7 mouse cellular contexts compared by ENCODE assay signal in genomic region chr6:25767073-25767472, GRCm38 (mm10). TPM values are rescaled to one million over a fixed set of nuclear protein-coding genes. Genes with fewer than 3 reads are reported as not detected.
DNase-seq lines count a peak whose midpoint lies in the region; ATAC-seq and TF ChIP-seq lines count a peak whose summit lies in the region.

No protein-coding gene starts in this region.

- TF ChIP-seq POLR2A in lung, adult 2 months (IDR thresholded peaks at IDR 0.05; ENCODE audit: borderline replicate concordance, extremely low read depth, low read depth, low read length): no peak

- H3K9me3 ChIP-seq in lung, embryonic 14.5 days (ENCODE audit: low read depth, low read length): no peaks in the 10 kb centered on the region
- no peaks in the 10 kb centered on the region for H3K9me3 ChIP-seq in forebrain, embryonic 14.5 days (replicated peaks; ENCODE audit: control insufficient read depth, low read length)
- no peaks in the 10 kb centered on the region for H3K9me3 ChIP-seq in neural tube, embryonic 14.5 days (ENCODE audit: control insufficient read depth, low read length)

- no peak overlapping the region for H3K9ac ChIP-seq in lung, embryonic 14.5 days
- no peak overlapping the region for H3K9ac ChIP-seq in forebrain, embryonic 14.5 days (ENCODE audit: low read length)
- no peak overlapping the region for H3K9ac ChIP-seq in neural tube, embryonic 14.5 days (replicated peaks; ENCODE audit: low read depth, low read length)

- H3K27me3 ChIP-seq in lung, embryonic 14.5 days (ENCODE audit: insufficient read depth, low read length): no peaks in the 10 kb centered on the region
- H3K27me3 ChIP-seq in forebrain, embryonic 14.5 days (replicated peaks; ENCODE audit: control insufficient read depth, insufficient read depth, low read length): no peaks in the 10 kb centered on the region
- H3K27me3 ChIP-seq in neural tube, embryonic 14.5 days (ENCODE audit: control insufficient read depth, insufficient read depth, low read length): no peaks in the 10 kb centered on the region

- no peak overlapping the region for H3K27ac ChIP-seq in lung, embryonic 14.5 days (ENCODE audit: low read depth)
- no peak overlapping the region for H3K27ac ChIP-seq in forebrain, embryonic 14.5 days (ENCODE audit: low read depth, low read length)
- H3K27ac ChIP-seq in neural tube, embryonic 14.5 days (ENCODE audit: low read depth, low read length): 0 out of 2 replicates have a peak overlapping the region, but pooled peaks have one; percentile 19

- H3K4me3 ChIP-seq in lung, embryonic 14.5 days (ENCODE audit: low read depth, low read length): no peak overlapping the region
- no peak overlapping the region for H3K4me3 ChIP-seq in lung, adult 2 months (replicated peaks; ENCODE audit: extremely low read depth, low read depth, low read length)
- no peak overlapping the region for H3K4me3 ChIP-seq in forebrain, embryonic 14.5 days (ENCODE audit: low read depth, low read length)
- H3K4me3 ChIP-seq in neural tube, embryonic 14.5 days (ENCODE audit: low read depth, low read length): no peak overlapping the region

- peak; percentile 58; the same call in 1 of the 2 replicates for ATAC-seq in lung, embryonic 14.5 days (ENCODE audit: insufficient read depth)
- ATAC-seq in forebrain, embryonic 14.5 days: peak; percentile 91
- ATAC-seq in neural tube, embryonic 14.5 days (ENCODE audit: low read depth): peak; percentile 97

- TF ChIP-seq CTCF in lung, embryonic 14.5 days (IDR thresholded peaks at IDR 0.05; ENCODE audit: low read depth): peak; percentile 74
- no peak for TF ChIP-seq CTCF in lung, adult 2 months (IDR thresholded peaks at IDR 0.05; ENCODE audit: insufficient read depth, low read length)

- peaks cover 43% of the 10 kb centered on the region; the same call in 1 of the 2 replicates for H3K36me3 ChIP-seq in lung, embryonic 14.5 days (ENCODE audit: insufficient read depth)
- peaks cover 44% of the 10 kb centered on the region for H3K36me3 ChIP-seq in forebrain, embryonic 14.5 days (ENCODE audit: control insufficient read depth, insufficient read depth, low read length)
- peaks cover 2% of the 10 kb centered on the region for H3K36me3 ChIP-seq in neural tube, embryonic 14.5 days (ENCODE audit: control insufficient read depth, insufficient read depth, low read length)

- 56% methylated on average over 7 of the region's 7 CpGs for WGBS in lung, embryonic 14.5 days
- 60% methylated on average over 7 of the region's 7 CpGs for WGBS in lung, adult 2 months
- 50% methylated on average over 7 of the region's 7 CpGs for WGBS in forebrain, embryonic 14.5 days
- 36% methylated on average over 7 of the region's 7 CpGs for WGBS in neural tube, embryonic 14.5 days

- no peak overlapping the region for H3K4me2 ChIP-seq in lung, embryonic 14.5 days
- no peak overlapping the region for H3K4me2 ChIP-seq in forebrain, embryonic 14.5 days (ENCODE audit: low read length)
- H3K4me2 ChIP-seq in neural tube, embryonic 14.5 days (ENCODE audit: low read depth, low read length): no peak overlapping the region

- H3K4me1 ChIP-seq in lung, embryonic 14.5 days (ENCODE audit: insufficient read depth): no peaks in the 10 kb centered on the region
- H3K4me1 ChIP-seq in lung, adult 2 months (ENCODE audit: control insufficient read depth, insufficient read depth, low read length): no peaks in the 10 kb centered on the region
- no peaks in the 10 kb centered on the region for H3K4me1 ChIP-seq in forebrain, embryonic 14.5 days (ENCODE audit: control insufficient read depth, insufficient read depth, low read length)
- H3K4me1 ChIP-seq in neural tube, embryonic 14.5 days (ENCODE audit: control insufficient read depth, insufficient read depth, low read length): no peaks in the 10 kb centered on the region

- peak; percentile 66 for DNase-seq in lung, embryonic 14.5 days
- DNase-seq in lung, adult 2 months: no peak
- DNase-seq in cerebellum, adult 11 months: peak; percentile 22
- DNase-seq in forebrain, embryonic 14.5 days (ENCODE audit: low spot score): peak; percentile 86
- DNase-seq in layer of hippocampus, adult 9-11 months: peak; percentile 56
- no peak for DNase-seq in natural killer cell, adult 2 months (ENCODE audit: low spot score in 2 of 2)

RNA-seq across cellular contexts. Expression of gene Pot1a, which starts 42.0 kb away (rescaled TPM):
- 34.3 and 39.6 TPM in 2 replicates for polyA plus RNA-seq in lung, embryonic 14.5 days (2014; fragmentation: Nextera tagmentation; extraction: Ambion mirVana)
- polyA plus RNA-seq in lung, adult 2 months (2012; rRNA removed): 3.7 and 6.4 TPM in 2 replicates
- 39.8 and 42.3 TPM in 2 replicates for polyA plus RNA-seq in forebrain, embryonic 14.5 days (2014; fragmentation: Nextera tagmentation; extraction: Ambion mirVana)
- 34.3 and 34.6 TPM in 2 replicates for polyA plus RNA-seq in neural tube, embryonic 14.5 days (2014; fragmentation: Nextera tagmentation; extraction: Ambion mirVana)

Comparison
In these comparisons a context has a peak if more than half of its experiments do, and no peak if none do; other contexts are left out.
1. DNase-seq: peak in lung, embryonic 14.5 days (single experiment), cerebellum, adult 11 months (single experiment), forebrain, embryonic 14.5 days (single experiment) and layer of hippocampus, adult 9-11 months (single experiment); none in lung, adult 2 months (single experiment) and natural killer cell, adult 2 months (0 of 2).
2. Peak in every context shown above with its lines, with median percentiles within 50 percentile points of each other: ATAC-seq.